Mouse (Mus musculus): Measurements from ENCODE around the gene Sh3gl2. TPM values are rescaled to one million over a fixed set of nuclear protein-coding genes. Genes with fewer than 3 reads are reported as not detected.

Sh3gl2 gene
- polyA plus RNA-seq, 1 experiment from 2014 or later = 22.4 TPM

- no peaks in the 10 kb centered on the region for H3K9me3 ChIP-seq (replicated peaks)
- no peak overlapping the region for H3K4me3 ChIP-seq
- H3K4me2 ChIP-seq (replicated peaks) = no peak overlapping the region
- no peak overlapping the region for H3K9ac ChIP-seq
- no peaks in the 10 kb centered on the region for H3K36me3 ChIP-seq
- no peak for ATAC-seq (ENCODE audit: low FRiP score)
- 76% methylated on average over 6 of the region's 6 CpGs for WGBS
- no peaks in the 10 kb centered on the region for H3K4me1 ChIP-seq
- H3K27ac ChIP-seq = no peak overlapping the region
- no peaks in the 10 kb centered on the region for H3K27me3 ChIP-seq
Observed at GRCm38 (mm10) chr4:85340686-85341085, 135.8 kb downstream of the Sh3gl2 start.

GRCm38 (mm10) chr4:85345911-85346310 is 141.0 kb downstream of the Sh3gl2 start:
- ATAC-seq (ENCODE audit: low FRiP score) = no peak
- Histone ChIP-seq H3K27me3 (no peaks in the 10 kb centered on the region), H3K27ac (no peak overlapping the region)

GRCm38 (mm10) chr4:85348079-85348643 is 143.2 kb downstream of the Sh3gl2 start:
- no peaks in the 10 kb centered on the region for H3K36me3 ChIP-seq
- H3K4me1 ChIP-seq = no peaks in the 10 kb centered on the region
- H3K27me3 ChIP-seq = no peaks in the 10 kb centered on the region
- H3K27ac ChIP-seq = no peak overlapping the region
- no peak overlapping the region for H3K9ac ChIP-seq
- ATAC-seq (ENCODE audit: low FRiP score) = no peak
- no peaks in the 10 kb centered on the region for H3K9me3 ChIP-seq (replicated peaks)
- no peak overlapping the region for H3K4me2 ChIP-seq (replicated peaks)
- H3K4me3 ChIP-seq = no peak overlapping the region
- 85% methylated on average over 8 of the region's 8 CpGs for WGBS

More at GRCm38 (mm10) chr4:85345911-85346310, 141.0 kb downstream of the Sh3gl2 start:
- no peak overlapping the region for H3K4me2 ChIP-seq (replicated peaks)
- 90% methylated on average over 6 of the region's 6 CpGs for WGBS
- no peaks in the 10 kb centered on the region for H3K36me3 ChIP-seq
- no peak overlapping the region for H3K9ac ChIP-seq
- H3K4me3 ChIP-seq = no peak overlapping the region
- H3K4me1 ChIP-seq = no peaks in the 10 kb centered on the region
- no peaks in the 10 kb centered on the region for H3K9me3 ChIP-seq (replicated peaks)

- Histone ChIP-seq H3K4me2 (replicated peaks) (no peak overlapping the region), H3K27ac (no peak overlapping the region), H3K4me3 (no peak overlapping the region), H3K9me3 (replicated peaks) (no peaks in the 10 kb centered on the region), H3K4me1 (no peaks in the 10 kb centered on the region), H3K27me3 (no peaks in the 10 kb centered on the region), H3K36me3 (no peaks in the 10 kb centered on the region), H3K9ac (no peak overlapping the region)
- 90% methylated on average over 3 of the region's 3 CpGs for WGBS
- no peak for ATAC-seq (ENCODE audit: low FRiP score)
Observed at GRCm38 (mm10) chr4:85362661-85363060, 157.7 kb downstream of the Sh3gl2 start.

GRCm38 (mm10) chr4:85363205-85363604 is 158.3 kb downstream of the Sh3gl2 start:
- Histone ChIP-seq H3K9ac (no peak overlapping the region), H3K27me3 (no peaks in the 10 kb centered on the region), H3K36me3 (no peaks in the 10 kb centered on the region), H3K4me1 (no peaks in the 10 kb centered on the region), H3K9me3 (replicated peaks) (no peaks in the 10 kb centered on the region), H3K4me3 (no peak overlapping the region), H3K27ac (no peak overlapping the region), H3K4me2 (replicated peaks) (no peak overlapping the region)
- 80% methylated on average over 4 of the region's 4 CpGs for WGBS
- ATAC-seq (ENCODE audit: low FRiP score) = peak; percentile 63; the same call in 1 of the 2 replicates

GRCm38 (mm10) chr4:85371036-85371435 is 166.1 kb downstream of the Sh3gl2 start:
- no peak for ATAC-seq (ENCODE audit: low FRiP score)
- no peaks in the 10 kb centered on the region for H3K4me1 ChIP-seq

GRCm38 (mm10) chr4:85374801-85375200 is 169.9 kb downstream of the Sh3gl2 start:
- H3K9me3 ChIP-seq (replicated peaks) = no peaks in the 10 kb centered on the region
- no peaks in the 10 kb centered on the region for H3K4me1 ChIP-seq
- no peak overlapping the region for H3K4me2 ChIP-seq (replicated peaks)
- no peak overlapping the region for H3K27ac ChIP-seq
- no peaks in the 10 kb centered on the region for H3K36me3 ChIP-seq
- ATAC-seq (ENCODE audit: low FRiP score) = no peak
- no peak overlapping the region for H3K4me3 ChIP-seq
- WGBS = 89% methylated on average over 4 of the region's 4 CpGs
- no peak overlapping the region for H3K9ac ChIP-seq
- H3K27me3 ChIP-seq = no peaks in the 10 kb centered on the region

More at GRCm38 (mm10) chr4:85371036-85371435, 166.1 kb downstream of the Sh3gl2 start:
- Histone ChIP-seq H3K9me3 (replicated peaks) (no peaks in the 10 kb centered on the region), H3K27me3 (no peaks in the 10 kb centered on the region), H3K36me3 (no peaks in the 10 kb centered on the region), H3K27ac (no peak overlapping the region), H3K4me2 (replicated peaks) (no peak overlapping the region), H3K9ac (no peak overlapping the region), H3K4me3 (no peak overlapping the region)
- WGBS = 54% methylated on average over 6 of the region's 6 CpGs

- Histone ChIP-seq H3K4me2 (replicated peaks) (no peak overlapping the region), H3K27me3 (no peaks in the 10 kb centered on the region), H3K9ac (no peak overlapping the region), H3K9me3 (replicated peaks) (no peaks in the 10 kb centered on the region), H3K27ac (no peak overlapping the region), H3K36me3 (no peaks in the 10 kb centered on the region), H3K4me3 (no peak overlapping the region), H3K4me1 (no peaks in the 10 kb centered on the region)
- no peak for ATAC-seq (ENCODE audit: low FRiP score)
- 92% methylated on average over 6 of the region's 6 CpGs for WGBS
Observed at GRCm38 (mm10) chr4:85376187-85376586, 171.3 kb downstream of the Sh3gl2 start.

- WGBS = 95% methylated on average over 5 of the region's 5 CpGs
- no peak overlapping the region for H3K9ac ChIP-seq
- H3K4me1 ChIP-seq = no peaks in the 10 kb centered on the region
- no peaks in the 10 kb centered on the region for H3K27me3 ChIP-seq
- H3K4me2 ChIP-seq (replicated peaks) = no peak overlapping the region
- no peak overlapping the region for H3K27ac ChIP-seq
- no peak overlapping the region for H3K4me3 ChIP-seq
- ATAC-seq (ENCODE audit: low FRiP score) = no peak
- no peaks in the 10 kb centered on the region for H3K36me3 ChIP-seq
- no peaks in the 10 kb centered on the region for H3K9me3 ChIP-seq (replicated peaks)
Observed at GRCm38 (mm10) chr4:85376610-85377009, 171.7 kb downstream of the Sh3gl2 start.

GRCm38 (mm10) chr4:85385241-85385640 is 180.3 kb downstream of the Sh3gl2 start:
- Histone ChIP-seq H3K36me3 (no peaks in the 10 kb centered on the region), H3K4me2 (replicated peaks) (no peak overlapping the region), H3K4me1 (no peaks in the 10 kb centered on the region), H3K9me3 (replicated peaks) (no peaks in the 10 kb centered on the region), H3K4me3 (no peak overlapping the region), H3K27me3 (no peaks in the 10 kb centered on the region), H3K27ac (no peak overlapping the region), H3K9ac (no peak overlapping the region)
- WGBS = 83% methylated on average over 5 of the region's 5 CpGs
- no peak for ATAC-seq (ENCODE audit: low FRiP score)

GRCm38 (mm10) chr4:85387676-85388075 is 182.8 kb downstream of the Sh3gl2 start:
- Histone ChIP-seq H3K9ac (no peak overlapping the region), H3K4me1 (no peaks in the 10 kb centered on the region), H3K4me2 (replicated peaks) (no peak overlapping the region), H3K27ac (no peak overlapping the region), H3K9me3 (replicated peaks) (no peaks in the 10 kb centered on the region), H3K27me3 (no peaks in the 10 kb centered on the region), H3K36me3 (no peaks in the 10 kb centered on the region), H3K4me3 (no peak overlapping the region)
- WGBS = 97% methylated on average over 6 of the region's 6 CpGs
- no peak for ATAC-seq (ENCODE audit: low FRiP score)

GRCm38 (mm10) chr4:85391795-85392194 is 186.9 kb downstream of the Sh3gl2 start:
- H3K27me3 ChIP-seq = no peaks in the 10 kb centered on the region
- H3K9ac ChIP-seq = no peak overlapping the region
- no peaks in the 10 kb centered on the region for H3K4me1 ChIP-seq
- WGBS = 58% methylated on average over 1 of the region's 1 CpGs
- H3K36me3 ChIP-seq = no peaks in the 10 kb centered on the region
- no peak overlapping the region for H3K27ac ChIP-seq
- no peak overlapping the region for H3K4me3 ChIP-seq
- no peaks in the 10 kb centered on the region for H3K9me3 ChIP-seq (replicated peaks)
- H3K4me2 ChIP-seq (replicated peaks) = no peak overlapping the region
- ATAC-seq (ENCODE audit: low FRiP score) = no peak

GRCm38 (mm10) chr4:85398765-85399164 is 193.8 kb downstream of the Sh3gl2 start:
- no peak overlapping the region for H3K4me3 ChIP-seq
- H3K4me1 ChIP-seq = no peaks in the 10 kb centered on the region
- no peak overlapping the region for H3K9ac ChIP-seq
- H3K36me3 ChIP-seq = no peaks in the 10 kb centered on the region
- no peak for ATAC-seq (ENCODE audit: low FRiP score)
- 57% methylated on average over 8 of the region's 8 CpGs for WGBS
- H3K9me3 ChIP-seq (replicated peaks) = no peaks in the 10 kb centered on the region
- H3K27me3 ChIP-seq = no peaks in the 10 kb centered on the region
- H3K27ac ChIP-seq = no peak overlapping the region
- no peak overlapping the region for H3K4me2 ChIP-seq (replicated peaks)
